Mouse (Mus musculus) neutrophil, adult 5-6 weeks (primary cell): ENCODE measurements around the gene Gm38393. TPM values are rescaled to one million over a fixed set of nuclear protein-coding genes. Genes with fewer than 3 reads are reported as not detected.

ENCODE experiments used
- ATAC-seq: fragments of 151-379, 151-347 bp; 2 replicates; pipeline ENCODE4 v1.8.0; 2017; ENCODE audit warnings: mild to moderate bottlenecking, moderate TSS enrichment; ENCODE audit not compliant: insufficient number of reproducible peaks, poor library complexity, low FRiP score, severe bottlenecking; ENCODE audit errors: extremely low read depth
- total RNA-seq: library from RNA; stranded (forward); fragments of 200-1000 nt; gene quantifications from 2 replicates; pipeline ENCODE4 v1.2.3, GENCODE M21; 2017

Gene Gm38393
- total RNA-seq, result 0.12 and 0.23 TPM in 2 replicates

GRCm38 (mm10) chr7:60004606-60005330, at the start of gene Gm38393, which contains the start of gene Snurf:
Gene Gm38393, minus strand, starts transcription at chr7:60005064.
Gene Snurf, minus strand, starts transcription at chr7:60005049.
- no peak for ATAC-seq

DNA sequence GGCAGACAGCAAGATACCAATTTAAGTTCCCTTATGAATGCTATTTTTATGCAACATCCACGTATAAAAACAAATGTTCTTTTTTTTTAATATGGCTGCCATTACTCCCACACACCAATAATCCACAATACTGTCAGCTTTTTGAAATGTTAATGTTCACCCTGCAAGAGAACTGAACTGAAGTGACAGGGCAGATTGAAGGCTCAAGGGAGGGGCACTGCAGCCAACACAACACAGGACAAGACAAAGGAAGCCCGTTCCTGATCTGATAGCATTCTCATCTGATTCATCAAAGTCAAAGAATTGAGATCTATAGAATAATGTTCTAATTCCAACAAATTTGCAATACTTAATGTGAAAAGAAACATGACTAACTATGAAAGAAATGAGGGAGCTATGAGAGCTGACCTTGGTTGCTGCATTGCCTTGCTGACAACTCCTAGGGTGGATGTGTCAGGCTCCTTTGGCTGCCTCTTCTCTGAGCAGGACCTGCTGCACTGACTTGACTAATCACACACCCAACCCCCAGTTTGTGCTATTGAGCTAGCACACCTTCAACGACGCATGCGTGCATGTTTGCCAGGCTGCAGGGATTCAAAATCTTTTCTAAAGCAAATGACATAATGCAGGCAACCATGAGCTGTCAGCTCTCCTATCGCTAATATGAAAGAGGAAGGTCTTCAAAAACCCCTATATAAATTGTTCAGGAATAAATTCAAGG, 42.8 kb upstream of the Gm38393 start:
- no peak for ATAC-seq

- ATAC-seq, result no peak
Observed at GRCm38 (mm10) chr7:60013186-60013585, 8.3 kb upstream of the Gm38393 start.

GRCm38 (mm10) chr7:60007727-60008360, 3.0 kb upstream of the Gm38393 start:
- ATAC-seq, result no peak

DNA sequence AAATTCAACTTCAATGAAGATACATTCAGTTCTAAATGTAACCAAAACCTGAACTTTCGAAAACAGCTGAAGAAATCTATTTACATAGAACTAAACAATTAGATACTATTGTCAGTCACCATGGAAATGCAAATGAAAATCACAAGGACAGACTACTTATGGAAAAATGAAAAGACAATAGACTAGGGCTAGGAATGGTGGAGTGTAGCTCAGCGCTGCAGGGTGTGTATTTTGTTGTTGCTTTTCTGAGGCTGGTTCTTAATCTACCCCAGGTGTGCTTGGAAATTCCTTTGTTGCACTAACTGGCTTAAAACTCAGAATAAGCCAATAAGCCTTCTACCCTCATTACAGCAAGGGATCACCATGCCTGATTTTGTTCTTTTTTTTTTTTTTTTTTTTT, 1.4 kb upstream of the Gm38393 start:
- no peak for ATAC-seq

DNA sequence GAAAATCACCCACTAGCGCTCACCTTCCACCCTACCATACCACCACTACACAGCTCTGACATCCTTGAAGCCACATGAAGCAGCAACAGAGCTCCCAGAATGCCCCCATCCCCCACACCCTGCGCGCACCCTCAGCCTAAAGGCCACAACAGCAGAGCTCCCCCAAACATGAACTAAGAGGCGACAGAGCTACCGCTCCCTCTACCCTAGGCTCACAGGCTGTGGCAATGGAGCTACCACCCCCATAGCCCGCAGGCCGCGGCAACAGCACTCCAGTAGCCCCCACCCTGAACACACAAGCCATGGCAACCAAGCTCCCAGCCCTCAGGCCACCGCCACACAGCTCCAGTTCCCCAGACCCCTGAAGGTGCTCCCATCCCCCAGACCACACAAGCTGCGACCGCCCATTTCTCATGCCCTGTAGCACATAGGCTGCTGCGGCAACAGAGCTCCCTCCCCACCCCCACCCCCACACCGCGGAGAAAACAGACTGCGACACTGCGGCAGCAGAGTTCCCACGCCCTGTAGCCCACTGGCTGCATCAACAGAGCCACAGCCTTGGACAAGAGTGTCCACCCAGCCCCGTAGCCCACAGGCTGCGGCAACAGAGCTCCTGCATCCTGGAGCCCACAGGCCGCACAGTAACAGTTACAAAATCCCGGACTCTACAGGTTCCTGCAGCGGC, 801 bp downstream of the Gm38393 start:
- no peak for ATAC-seq

GRCm38 (mm10) chr7:60003006-60003865, 1.6 kb downstream of the Gm38393 start:
- ATAC-seq, result no peak

DNA sequence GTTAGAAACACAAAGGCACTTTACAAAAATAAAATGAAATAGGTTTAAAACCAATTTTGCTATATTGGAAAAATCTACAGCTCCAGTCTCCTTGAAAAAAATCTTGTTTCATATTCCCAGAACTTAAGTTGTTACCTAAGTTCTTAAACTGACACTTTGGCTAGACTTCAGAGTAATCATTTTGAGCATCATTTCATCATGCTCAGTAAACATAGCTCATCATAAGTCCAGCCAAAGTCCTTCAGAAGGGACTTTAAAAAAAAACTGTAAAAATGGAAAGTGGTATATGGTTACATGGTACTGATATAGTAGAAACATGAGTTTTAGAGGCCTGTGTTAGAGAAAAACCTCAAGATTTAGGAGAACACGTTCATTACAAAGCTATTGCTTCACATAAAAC, 26.2 kb downstream of the Gm38393 start:
- no peak for ATAC-seq

Other genes with a start within 250 kb of the Gm38393 start
- not detected in 2 replicates for gene Snurf, start within 50 bp of the Gm38393 start, total RNA-seq
- not detected in 2 replicates for gene Snrpn, start 135.2 kb upstream of the Gm38393 start, total RNA-seq